Comparison of ENCODE assay signal across 11 mouse cellular contexts in the genomic region with DNA sequence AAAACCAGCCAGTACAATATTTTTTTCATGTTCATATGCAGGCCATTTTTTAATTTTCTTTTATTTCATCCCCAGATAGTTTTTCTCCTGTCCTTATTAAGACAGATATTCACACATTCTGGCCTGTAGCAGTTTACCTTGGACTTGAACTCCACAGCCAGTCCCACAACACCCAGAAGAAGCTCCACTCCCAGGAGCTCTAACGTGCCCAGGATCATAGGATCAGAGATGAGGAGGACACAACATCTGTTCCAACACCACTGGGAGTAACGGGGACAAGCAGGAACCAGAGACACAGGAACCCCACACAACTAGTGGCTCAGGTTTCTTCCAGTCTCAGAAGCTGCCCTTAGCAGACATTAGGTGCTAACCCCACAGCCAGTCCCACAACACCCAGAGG. TPM values are rescaled to one million over a fixed set of nuclear protein-coding genes. Genes with fewer than 3 reads are reported as not detected.
"Had no signal": no experiment of that assay in that cellular context is flagged by ENCODE, and none has a peak within 500 bp of the region (broad histone marks: within the 10 kb centered on the region; RNA-seq: fewer than 3 reads in every experiment).

No protein-coding gene starts in this region.

RNA-seq across cellular contexts. Expression of a gene that starts 37.7 kb away (rescaled TPM):
- polyA plus RNA-seq: intestine, embryonic 14.5 days; limb, embryonic 12.5 days; liver, embryonic 11.5 days; liver, embryonic 15.5 days; lung, adult 2 months; midbrain, embryonic 11.5 days; neural tube, embryonic 12.5 days; neural tube, embryonic 15.5 days; stomach, embryonic 16.5 days; testis, adult 2 months; urinary bladder, adult 2 months had no signal
